Mouse (Mus musculus) kidney, postnatal 0 days (tissue): ENCODE data around the gene Mipep. TPM values are rescaled to one million over a fixed set of nuclear protein-coding genes. Genes with fewer than 3 reads are reported as not detected.

Source experiments
- ATAC-seq: fragments of 200-750 bp; cut with Nextera tagmentation; replicated peaks from 2 replicates; pipeline ENCODE4 v1.8.0; 2017; ENCODE audit warnings: low read depth, moderate number of reproducible peaks, moderate TSS enrichment, moderate library complexity; ENCODE audit not compliant: low FRiP score
- DNase-seq: peaks from one replicate; pipeline ENCODE4 v3.0.0-alpha.2; 2016; ENCODE audit warnings: low spot score
- H3K27ac ChIP-seq: fragments of 300-500 bp; sonication (generic); 2 replicates; pipeline ENCODE4 v1.5.1; 2014; ENCODE audit warnings: mild to moderate bottlenecking
- H3K27me3 ChIP-seq: fragments of 300-500 bp; sonication (generic); 2 replicates; pipeline ENCODE4 v1.6.1; 2014; ENCODE audit warnings: low read length, mixed read lengths; ENCODE audit not compliant: insufficient read depth
- H3K36me3 ChIP-seq: fragments of 300-500 bp; sonication (generic); 2 replicates; pipeline ENCODE4 v1.6.1; 2014; ENCODE audit warnings: low read length, mixed read lengths; ENCODE audit not compliant: insufficient read depth
- H3K4me1 ChIP-seq: fragments of 300-500 bp; sonication (generic); replicated peaks from 2 replicates; pipeline ENCODE4 v1.6.1; 2014; ENCODE audit warnings: antibody characterized with exemption, low read length, mixed read lengths; ENCODE audit not compliant: insufficient read depth
- H3K4me2 ChIP-seq: fragments of 300-500 bp; sonication (generic); 2 replicates; pipeline ENCODE4 v1.6.1; 2014; ENCODE audit warnings: mild to moderate bottlenecking, low read length, moderate library complexity, mixed read lengths
- H3K4me3 ChIP-seq: fragments of 300-500 bp; sonication (generic); replicated peaks from 2 replicates; pipeline ENCODE4 v1.5.1; 2014; ENCODE audit warnings: low read depth, low read length
- H3K9ac ChIP-seq: fragments of 300-500 bp; sonication (generic); 2 replicates; pipeline ENCODE4 v1.6.1; 2014; ENCODE audit warnings: low read depth, low read length
- H3K9me3 ChIP-seq: fragments of 300-500 bp; sonication (generic); replicated peaks from 2 replicates; pipeline ENCODE4 v1.6.1; 2016; ENCODE audit warnings: low read length, inconsistent platforms, mixed read lengths
- CTCF ChIP-seq: IDR thresholded peaks from 2 replicates; pipeline ENCODE4 v1.5.1; 2016; ENCODE audit warnings: antibody characterized with exemption, low read depth, mild to moderate bottlenecking, moderate library complexity
- WGBS: fragments of 180-500 bp; shearing (Covaris S2); extraction: QIAGEN DNeasy Blood & Tissue Kit; methylation state at CpG from one replicate; pipeline ENCODE4 v1.1.7; 2014; 5-methylcytosine and 5-hydroxymethylcytosine counted together
- polyA plus RNA-seq: library from polyadenylated mRNA; unstranded; fragments of >200 nt; fragmentation: Nextera tagmentation; extraction: Ambion mirVana; gene quantifications from 2 replicates; pipeline ENCODE4 v1.2.1, GENCODE M21; 2015

Mipep gene
- polyA plus RNA-seq, 1 experiment from 2014 or later = 18.5 TPM

DNA sequence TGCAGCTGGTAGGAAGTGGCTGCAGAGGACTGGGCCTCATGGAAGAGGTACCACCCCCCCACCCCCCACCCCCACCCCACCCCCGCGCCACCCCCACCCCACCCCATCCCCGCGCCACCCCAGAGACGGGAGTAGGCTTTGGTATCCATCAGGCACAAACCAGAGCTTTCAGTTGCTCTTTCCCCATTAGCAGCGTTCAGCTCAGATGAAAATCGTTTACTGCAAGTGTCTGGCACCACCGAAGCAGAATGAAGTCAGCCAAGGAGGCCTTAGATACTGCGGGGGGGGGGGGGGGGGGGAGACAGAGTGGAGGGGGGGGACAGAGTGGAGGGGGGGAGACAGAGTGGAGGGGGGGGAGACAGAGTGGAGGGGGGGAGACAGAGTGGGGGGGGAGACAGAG, 45.2 kb upstream of the Mipep start:
- WGBS = 11% methylated on average over 8 of the region's 9 CpGs

DNA sequence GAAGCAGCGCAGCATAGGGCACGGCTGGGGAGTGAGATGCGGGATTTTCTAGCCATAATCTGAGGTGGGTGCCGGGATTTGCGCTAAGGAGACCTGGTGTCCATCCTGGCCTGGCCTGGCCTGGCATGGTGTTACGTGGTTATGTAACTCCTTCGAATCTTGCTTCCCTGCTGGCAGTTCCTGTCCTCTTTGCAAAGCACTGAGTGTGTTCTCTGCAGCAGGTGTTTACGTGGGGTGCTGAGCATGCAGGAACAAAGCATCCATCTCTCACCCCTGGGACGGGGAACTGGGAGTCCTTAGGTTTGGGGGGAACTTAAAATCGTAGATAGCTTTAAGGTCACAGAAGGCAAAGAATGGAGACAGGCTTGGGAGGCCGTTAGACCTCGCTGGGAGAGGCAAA, 44.8 kb upstream of the Mipep start:
- H3K9ac ChIP-seq = no peak overlapping the region
- H3K4me1 ChIP-seq = peaks cover 31% of the 10 kb centered on the region
- TF ChIP-seq CTCF = no peak
- no peak overlapping the region for H3K4me2 ChIP-seq
- WGBS = 79% methylated on average over 12 of the region's 12 CpGs
- H3K27ac ChIP-seq = 0 out of 2 replicates have a peak overlapping the region, but pooled peaks have one; percentile 25
- ATAC-seq (no peak), DNase-seq (no peak)
- peaks cover 3% of the 10 kb centered on the region; the same call in 1 of the 2 replicates for H3K36me3 ChIP-seq
- no peaks in the 10 kb centered on the region for H3K27me3 ChIP-seq
- H3K9me3 ChIP-seq = no peaks in the 10 kb centered on the region
- no peak overlapping the region for H3K4me3 ChIP-seq

More for the DNA sequence above, 45.2 kb upstream of the Mipep start:
- Histone ChIP-seq H3K27ac (no peak overlapping the region), H3K4me1 (peaks cover 31% of the 10 kb centered on the region), H3K27me3 (no peaks in the 10 kb centered on the region), H3K9ac (no peak overlapping the region), H3K4me2 (no peak overlapping the region), H3K4me3 (no peak overlapping the region), H3K9me3 (no peaks in the 10 kb centered on the region), H3K36me3 (peaks cover 3% of the 10 kb centered on the region; the same call in 1 of the 2 replicates)
- TF ChIP-seq CTCF = no peak
- ATAC-seq (no peak), DNase-seq (no peak)

DNA sequence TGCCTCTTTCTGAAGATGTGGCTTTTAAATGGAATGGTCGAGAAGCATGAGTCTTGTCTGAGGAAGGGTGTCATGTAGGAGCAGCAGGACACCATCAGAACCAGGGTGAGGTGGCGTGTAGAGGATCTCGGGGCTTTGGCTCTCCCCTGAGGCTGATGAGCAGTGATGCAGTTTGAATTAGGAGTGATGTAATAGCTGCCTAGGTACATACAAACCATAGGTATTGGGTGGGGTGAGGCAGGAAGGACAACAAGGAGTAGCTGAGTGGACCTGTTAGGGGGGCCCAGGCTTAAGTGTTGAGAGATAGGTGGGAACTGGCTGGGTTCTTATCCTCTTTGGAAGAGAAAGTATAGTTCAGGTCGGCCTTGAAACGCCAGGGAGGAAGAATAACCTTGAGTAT, 43.9 kb upstream of the Mipep start:
- Histone ChIP-seq H3K27ac (peak overlapping the region; percentile 31; the same call in 1 of the 2 replicates), H3K36me3 (peaks cover 7% of the 10 kb centered on the region), H3K4me3 (no peak overlapping the region), H3K9ac (no peak overlapping the region), H3K9me3 (no peaks in the 10 kb centered on the region), H3K27me3 (no peaks in the 10 kb centered on the region), H3K4me2 (no peak overlapping the region), H3K4me1 (peaks cover 31% of the 10 kb centered on the region)
- no peak for TF ChIP-seq CTCF
- no peak for ATAC-seq
- 74% methylated on average over 5 of the region's 5 CpGs for WGBS
- no peak for DNase-seq

DNA sequence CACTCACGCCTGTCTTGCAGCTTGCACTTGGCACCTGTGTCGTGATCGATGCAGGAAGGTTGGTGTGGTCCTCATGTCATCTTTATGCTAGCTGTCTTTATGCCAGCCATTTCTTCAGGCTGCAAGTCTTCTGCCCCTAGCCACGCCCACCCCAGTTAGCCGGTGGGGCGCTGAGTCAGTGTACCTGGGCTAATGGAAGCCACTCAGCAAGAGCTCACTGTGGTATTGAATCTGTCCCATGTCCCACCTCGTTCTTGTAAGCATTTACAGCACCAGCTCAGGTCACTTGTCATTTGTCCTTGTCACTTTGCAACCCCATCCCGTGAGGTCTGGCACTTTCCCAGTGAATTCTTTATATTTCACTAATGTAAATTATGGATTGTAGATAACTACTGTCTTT, 43.3 kb upstream of the Mipep start:
- Histone ChIP-seq H3K36me3 (peaks cover 12% of the 10 kb centered on the region), H3K4me2 (no peak overlapping the region), H3K27me3 (no peaks in the 10 kb centered on the region), H3K9me3 (no peaks in the 10 kb centered on the region), H3K27ac (peak overlapping the region; percentile 60; the same call in 1 of the 2 replicates), H3K4me3 (no peak overlapping the region), H3K9ac (no peak overlapping the region), H3K4me1 (peaks cover 29% of the 10 kb centered on the region)
- no peak for DNase-seq
- 49% methylated on average over 8 of the region's 8 CpGs for WGBS
- ATAC-seq = no peak
- no peak for TF ChIP-seq CTCF

DNA sequence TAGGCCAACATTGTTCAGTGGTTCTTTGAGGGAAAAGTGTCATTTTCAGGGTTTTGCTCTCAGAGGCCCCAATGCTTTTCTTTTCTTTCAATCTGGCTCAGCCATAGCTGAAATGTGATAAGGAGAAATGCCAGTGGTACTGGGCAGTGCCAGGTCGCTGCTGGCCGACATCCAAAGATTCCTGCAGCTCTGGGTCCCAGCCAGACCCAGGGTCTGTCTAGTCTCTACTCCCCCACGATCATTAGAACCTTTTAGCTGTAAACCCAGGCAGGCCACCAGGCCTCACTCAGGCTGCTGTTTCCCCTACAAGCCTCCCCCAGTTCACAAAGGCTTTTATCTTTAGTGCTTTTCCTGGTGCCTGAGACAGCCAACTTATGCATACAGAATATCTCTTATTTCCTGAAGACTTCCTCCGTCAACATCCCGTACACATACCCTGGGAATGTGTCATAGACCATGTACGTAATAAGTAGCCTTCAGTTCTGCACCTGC, 42.8 kb upstream of the Mipep start:
- Histone ChIP-seq H3K27me3 (no peaks in the 10 kb centered on the region), H3K4me1 (peaks cover 24% of the 10 kb centered on the region)
- ATAC-seq = 0 out of 2 replicates have a peak, but pooled peaks have one; percentile 37

DNA sequence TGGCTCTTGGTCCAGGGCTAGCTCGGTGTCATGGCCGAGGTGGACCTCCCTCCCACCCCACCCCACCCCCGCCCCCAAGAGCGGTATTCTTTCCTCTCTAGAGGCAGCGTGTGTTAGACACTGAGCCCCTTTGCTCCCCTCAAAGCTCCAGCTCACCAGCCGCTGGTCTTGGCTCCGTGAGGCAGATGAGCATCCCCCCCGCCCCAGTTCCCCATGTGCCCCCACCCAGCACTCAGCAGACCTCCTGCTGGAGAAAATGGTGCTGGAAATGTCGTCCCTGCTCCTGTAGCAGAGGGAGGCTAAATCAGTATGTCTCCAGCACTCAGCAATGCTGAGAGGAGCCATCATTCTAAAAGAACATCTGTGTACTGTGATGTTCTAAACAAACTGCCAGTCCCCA, 40.7 kb upstream of the Mipep start:
- Histone ChIP-seq H3K27me3 (no peaks in the 10 kb centered on the region), H3K4me3 (no peak overlapping the region), H3K9ac (no peak overlapping the region), H3K4me2 (no peak overlapping the region), H3K36me3 (peaks cover 31% of the 10 kb centered on the region), H3K27ac (no peak overlapping the region), H3K9me3 (no peaks in the 10 kb centered on the region), H3K4me1 (peaks cover 14% of the 10 kb centered on the region)
- TF ChIP-seq CTCF = no peak
- WGBS = 82% methylated on average over 9 of the region's 9 CpGs
- no peak for DNase-seq
- no peak for ATAC-seq

More for the DNA sequence above, 42.8 kb upstream of the Mipep start:
- Histone ChIP-seq H3K36me3 (peaks cover 17% of the 10 kb centered on the region), H3K27ac (peak overlapping the region; percentile 60; the same call in 1 of the 2 replicates), H3K9ac (no peak overlapping the region), H3K4me2 (no peak overlapping the region), H3K4me3 (no peak overlapping the region), H3K9me3 (no peaks in the 10 kb centered on the region)
- peak; percentile 79 for DNase-seq
- 27% methylated on average over 6 of the region's 6 CpGs for WGBS
- no peak for TF ChIP-seq CTCF

DNA sequence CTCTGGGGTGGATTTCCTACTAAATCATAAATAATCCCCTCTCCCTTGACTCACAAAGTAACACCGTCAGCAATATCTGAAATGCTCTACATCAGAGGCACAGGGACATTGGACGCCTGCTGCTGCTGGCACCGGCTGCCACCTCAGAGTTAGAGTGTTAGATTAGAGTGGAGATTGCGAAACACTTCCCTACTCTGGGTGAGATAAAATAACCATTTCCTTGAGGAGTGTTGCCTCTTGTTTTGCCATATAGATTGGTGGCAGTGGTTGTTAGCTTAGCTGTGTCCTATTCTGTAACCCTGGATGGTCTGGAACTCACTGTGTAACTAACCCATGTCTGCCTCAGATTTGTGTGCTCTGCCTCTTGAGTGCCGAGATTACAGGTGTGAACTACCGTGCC, 39.2 kb upstream of the Mipep start:
- Histone ChIP-seq H3K9ac (no peak overlapping the region), H3K9me3 (no peaks in the 10 kb centered on the region), H3K4me1 (peaks cover 13% of the 10 kb centered on the region), H3K4me2 (no peak overlapping the region), H3K36me3 (peaks cover 40% of the 10 kb centered on the region), H3K27me3 (no peaks in the 10 kb centered on the region), H3K4me3 (no peak overlapping the region), H3K27ac (no peak overlapping the region)
- TF ChIP-seq CTCF = no peak
- DNase-seq = no peak
- no peak for ATAC-seq
- whole genome bisulfite sequencing = 65% methylated on average over 6 of the region's 6 CpGs
